Mouse (Mus musculus): ENCODE data around the gene Ascl3. TPM values are rescaled to one million over a fixed set of nuclear protein-coding genes. Genes with fewer than 3 reads are reported as not detected.

Ascl3 gene
- 1 to 10 TPM in 1 of 2 experiments, not detected in 1; 1.5 TPM for total RNA-seq (2023)

DNA sequence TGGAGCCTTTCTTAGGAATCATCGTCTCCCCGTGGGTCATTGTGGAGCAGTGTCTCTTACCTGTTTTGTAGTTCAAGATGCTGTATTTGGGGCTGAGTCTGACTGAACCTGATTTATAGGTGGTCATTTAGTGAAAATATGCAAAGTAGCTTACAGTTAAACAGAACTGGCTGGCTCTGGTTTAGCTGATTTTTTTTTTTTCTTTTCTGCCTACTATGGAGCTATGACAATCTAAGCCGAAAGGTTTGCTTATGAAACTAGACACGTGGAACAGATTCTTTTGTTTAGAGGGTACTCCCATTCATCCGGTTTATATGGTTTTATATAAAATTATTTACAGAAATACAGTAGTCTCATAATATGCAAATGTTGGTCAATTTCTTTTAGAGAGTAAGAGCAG, at the start of gene Ascl3:
Gene Ascl3 (minus strand): TSS at position 101 of the 400 bp plus-strand sequence.

DNA sequence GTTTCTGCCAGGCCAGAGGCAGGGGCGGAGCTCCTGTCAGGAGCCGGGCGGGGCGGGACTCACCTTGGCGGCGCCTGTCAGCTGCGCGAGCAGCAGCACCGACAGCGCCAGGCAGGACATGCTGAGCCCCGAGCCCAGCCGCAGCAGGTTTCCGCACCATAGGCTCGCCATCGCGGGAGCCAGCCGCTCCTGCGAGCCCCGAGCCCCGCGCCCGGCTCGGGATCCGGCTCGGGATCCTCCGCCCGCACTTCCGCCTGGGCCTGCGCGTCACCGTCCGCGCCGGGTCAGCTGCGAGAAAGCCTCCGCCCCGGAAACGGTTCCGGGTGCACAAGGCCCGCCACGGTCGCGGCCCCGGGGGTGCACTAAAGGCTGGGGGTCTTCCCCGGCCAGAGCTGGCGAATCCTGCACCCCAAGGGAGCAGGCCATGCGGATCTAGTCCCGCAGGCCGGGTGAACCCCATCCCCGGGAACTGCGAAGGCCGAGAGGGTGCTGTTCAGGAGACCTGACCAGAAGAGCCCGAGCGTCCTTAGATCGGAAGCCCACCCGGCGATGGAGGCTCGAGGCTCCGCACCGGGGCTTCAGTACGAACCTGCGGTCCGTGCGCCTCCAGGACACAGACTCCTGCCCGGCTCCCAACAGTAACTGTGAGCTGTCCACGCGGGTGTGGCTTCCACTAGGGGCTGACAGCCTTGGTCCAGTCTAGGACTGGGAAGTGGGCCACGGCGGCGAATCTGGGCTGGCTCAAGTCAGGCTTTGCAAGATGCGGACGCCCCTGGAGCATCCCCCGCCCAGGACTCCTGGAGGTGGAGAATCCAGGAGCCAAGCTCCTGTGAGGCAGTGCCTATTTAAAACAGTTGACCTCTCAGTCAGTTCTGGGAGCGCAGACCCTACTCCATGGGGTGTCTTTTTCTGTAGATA, 20.7 kb upstream of the Ascl3 start, which contains the start of gene Tmem9b:
Gene Tmem9b (minus strand): TSS at position 868 of the 918 bp plus-strand sequence.

DNA sequence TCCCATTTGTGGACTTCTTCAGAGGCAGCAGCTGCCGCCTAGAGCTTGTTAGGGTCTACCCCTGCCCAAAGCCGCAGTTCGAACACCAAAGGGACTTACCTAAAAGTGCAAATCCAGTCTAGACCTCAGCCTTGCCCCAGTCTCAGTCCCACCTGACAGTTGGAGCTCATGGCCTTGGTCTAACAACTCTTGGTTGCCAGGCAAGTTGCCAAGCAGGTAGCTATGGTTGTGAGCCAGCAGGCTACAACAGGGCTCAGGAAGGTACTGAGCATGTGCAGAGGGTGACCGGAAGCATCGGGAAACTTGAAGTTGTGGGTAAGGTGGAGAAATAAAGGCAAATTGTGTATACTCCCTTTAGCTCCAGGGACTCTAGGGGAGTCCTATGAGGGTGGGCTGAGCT, 7.8 kb downstream of the Ascl3 start, which contains the start of gene BC051019:
Gene BC051019 (minus strand): TSS at position 154 of the 400 bp plus-strand sequence.

GRCm38 (mm10) chr7:109703190-109704015, 28.1 kb downstream of the Ascl3 start, which contains the start of the genes St5 and Akip1:
TSS of gene St5 (minus strand) at chr7:109703605.
TSS of gene Akip1 (plus strand) at chr7:109703690.

Other genes starting within 250 kb of the Ascl3 start
- under 1 TPM; 0.20 to 0.27 TPM for gene Trim66, start 223.6 kb downstream of the Ascl3 start, total RNA-seq (2023)
- gene Rpl27a, start 212.6 kb downstream of the Ascl3 start, total RNA-seq (2023) = 100 to 1,000 TPM; 575 to 627 TPM
- 1 to 10 TPM in 1 of 2 experiments, under 1 TPM in 1; 0.61 to 2.9 TPM for gene St5, start 28.1 kb downstream of the Ascl3 start, total RNA-seq (2023)
- gene Akip1, start 28.0 kb downstream of the Ascl3 start, total RNA-seq (2023) = 10 to 100 TPM; 13.0 to 16.1 TPM
- gene BC051019, start 7.9 kb downstream of the Ascl3 start, total RNA-seq (2023) = not detected
- 10 to 100 TPM; 38.4 to 49.2 TPM for gene Tmem9b, start 21.1 kb upstream of the Ascl3 start, total RNA-seq (2023)
- gene Nrip3, start 50.3 kb upstream of the Ascl3 start, total RNA-seq (2023) = under 1 TPM in 1 of 2 experiments, not detected in 1; 0.15 TPM
- not detected for gene Scube2, start 134.0 kb upstream of the Ascl3 start, total RNA-seq (2023)
- 10 to 100 TPM; 28.9 to 32.6 TPM for gene Dennd5a, start 228.7 kb upstream of the Ascl3 start, total RNA-seq (2023)

All from T-cell, adult 66 days (primary cell).